Mouse (Mus musculus): Measurements from ENCODE around the gene Kcnk13. TPM values are rescaled to one million over a fixed set of nuclear protein-coding genes. Genes with fewer than 3 reads are reported as not detected.

The Kcnk13 gene
- total RNA-seq, 2 experiments from 2014 or later = 0.95 to 1.1 TPM

GRCm38 (mm10) chr12:100002914-100003587 is 38.8 kb downstream of the Kcnk13 start:
- intact Hi-C loops (cut with DNase I; ENCODE audit: low total_unique reads) = no loop called here
- DNase-seq = no peak

- DNase-seq = no peak
- intact Hi-C loops (cut with DNase I; ENCODE audit: low total_unique reads) = no loop called here
Observed at GRCm38 (mm10) chr12:100005285-100005684, 41.0 kb downstream of the Kcnk13 start.

- intact Hi-C loops (cut with DNase I; ENCODE audit: low total_unique reads) = no loop called here
- no peak for DNase-seq
Observed at GRCm38 (mm10) chr12:100006681-100007080, 42.4 kb downstream of the Kcnk13 start.

- intact Hi-C loops (cut with DNase I; ENCODE audit: low total_unique reads) = no loop called here
- no peak for DNase-seq
Observed at GRCm38 (mm10) chr12:100012839-100013238, 48.5 kb downstream of the Kcnk13 start.

- no peak for DNase-seq
- intact Hi-C loops (cut with DNase I; ENCODE audit: low total_unique reads) = no loop called here
Observed at GRCm38 (mm10) chr12:100015146-100015545, 50.8 kb downstream of the Kcnk13 start.

GRCm38 (mm10) chr12:100017709-100018108 is 53.4 kb downstream of the Kcnk13 start:
- intact Hi-C loops (cut with DNase I; ENCODE audit: low total_unique reads) = no loop called here
- no peak for DNase-seq

GRCm38 (mm10) chr12:100022490-100022889 is 58.2 kb downstream of the Kcnk13 start:
- intact Hi-C loops (cut with DNase I; ENCODE audit: low total_unique reads) = no loop called here
- no peak for DNase-seq

- intact Hi-C loops (cut with DNase I; ENCODE audit: low total_unique reads) = no loop called here
- no peak for DNase-seq
Observed at GRCm38 (mm10) chr12:100023821-100024365, 59.6 kb downstream of the Kcnk13 start.

- DNase-seq = no peak
- intact Hi-C loops (cut with DNase I; ENCODE audit: low total_unique reads) = no loop called here
Observed at GRCm38 (mm10) chr12:100025675-100026074, 61.4 kb downstream of the Kcnk13 start.

- no peak for DNase-seq
- intact Hi-C loops (cut with DNase I; ENCODE audit: low total_unique reads) = no loop called here
Observed at GRCm38 (mm10) chr12:100026715-100027245, 62.5 kb downstream of the Kcnk13 start.

GRCm38 (mm10) chr12:100027281-100027680 is 63.0 kb downstream of the Kcnk13 start:
- intact Hi-C loops (cut with DNase I; ENCODE audit: low total_unique reads) = no loop called here
- no peak for DNase-seq

- no peak for DNase-seq
- intact Hi-C loops (cut with DNase I; ENCODE audit: low total_unique reads) = no loop called here
Observed at GRCm38 (mm10) chr12:100031681-100032080, 67.4 kb downstream of the Kcnk13 start.

GRCm38 (mm10) chr12:100032521-100032920 is 68.2 kb downstream of the Kcnk13 start:
- intact Hi-C loops (cut with DNase I; ENCODE audit: low total_unique reads) = no loop called here
- DNase-seq = no peak

- DNase-seq = no peak
- intact Hi-C loops (cut with DNase I; ENCODE audit: low total_unique reads) = no loop called here
Observed at GRCm38 (mm10) chr12:100038741-100039262, 74.5 kb downstream of the Kcnk13 start.

GRCm38 (mm10) chr12:100042116-100042515 is 77.8 kb downstream of the Kcnk13 start:
- no peak for DNase-seq
- intact Hi-C loops (cut with DNase I; ENCODE audit: low total_unique reads) = no loop called here

- intact Hi-C loops (cut with DNase I; ENCODE audit: low total_unique reads) = no loop called here
- DNase-seq = no peak
Observed at GRCm38 (mm10) chr12:100044704-100045103, 80.4 kb downstream of the Kcnk13 start.

- no peak for DNase-seq
- intact Hi-C loops (cut with DNase I; ENCODE audit: low total_unique reads) = no loop called here
Observed at GRCm38 (mm10) chr12:100050552-100050951, 86.3 kb downstream of the Kcnk13 start.

- intact Hi-C loops (cut with DNase I; ENCODE audit: low total_unique reads) = no loop called here
Observed at GRCm38 (mm10) chr12:100053617-100054016, 89.3 kb downstream of the Kcnk13 start.

GRCm38 (mm10) chr12:100061071-100061470 is 96.8 kb downstream of the Kcnk13 start:
- DNase-seq = no peak
- intact Hi-C loops (cut with DNase I; ENCODE audit: low total_unique reads) = no loop called here

More at GRCm38 (mm10) chr12:100053617-100054016, 89.3 kb downstream of the Kcnk13 start:
- DNase-seq = no peak

GRCm38 (mm10) chr12:100061826-100062225 is 97.5 kb downstream of the Kcnk13 start:
- no peak for DNase-seq
- intact Hi-C loops (cut with DNase I; ENCODE audit: low total_unique reads) = no loop called here

GRCm38 (mm10) chr12:100062584-100062983 is 98.3 kb downstream of the Kcnk13 start:
- intact Hi-C loops (cut with DNase I; ENCODE audit: low total_unique reads) = no loop called here

More at GRCm38 (mm10) chr12:100062584-100062983, 98.3 kb downstream of the Kcnk13 start:
- no peak for DNase-seq
